Mouse (Mus musculus): ENCODE results near the gene Wnt10a. TPM values are rescaled to one million over a fixed set of nuclear protein-coding genes. Genes with fewer than 3 reads are reported as not detected.

Wnt10a gene
- polyA plus RNA-seq (2015; fragmentation: Nextera tagmentation; extraction: Ambion mirVana), result 8.7 and 10.6 TPM in 2 replicates

DNA sequence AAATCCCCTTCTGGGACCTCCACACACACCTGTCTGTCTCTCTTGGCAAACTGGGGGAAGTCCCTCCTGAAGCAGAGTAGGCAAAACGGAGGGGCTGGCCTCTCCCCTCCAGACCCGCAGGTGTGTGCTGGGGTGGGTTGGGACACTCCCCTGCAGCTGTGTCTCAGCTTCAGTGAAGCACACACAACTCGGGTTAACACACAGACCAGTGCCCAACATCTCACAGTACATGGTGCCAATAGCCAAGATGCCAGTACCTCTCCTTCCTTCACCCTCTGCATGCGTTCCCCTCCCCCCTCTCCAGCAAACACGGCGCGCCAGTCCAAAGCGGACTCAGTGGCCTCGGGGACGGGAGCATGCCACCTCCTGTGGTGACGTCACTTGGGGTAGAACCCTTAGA is at the start of gene Wnt10a:
Gene Wnt10a (plus strand): TSS at position 268 of the 400 bp plus-strand sequence.
- Histone ChIP-seq H3K4me3 (ENCODE audit: low read depth, low read length) (peak within 1 kb of the TSS; percentile 37), H3K27ac (replicated peaks) (peak within 1 kb of the TSS; percentile 61), H3K9ac (ENCODE audit: low read length) (peak within 1 kb of the TSS; percentile 59), H3K4me1 (replicated peaks; ENCODE audit: control insufficient read depth, insufficient read depth) (0 out of 2 replicates have a peak, but pooled peaks cover 2% of the 10 kb centered on the region), H3K36me3 (ENCODE audit: control insufficient read depth, insufficient read depth, low read length) (no peaks in the 10 kb centered on the region), H3K4me2 (replicated peaks; ENCODE audit: low read depth) (peak within 1 kb of the TSS; percentile 58), H3K9me3 (ENCODE audit: control insufficient read depth, low read length) (no peaks in the 10 kb centered on the region), H3K27me3 (ENCODE audit: control insufficient read depth, insufficient read depth, low read length) (peaks cover 13% of the 10 kb centered on the region; the same call in 1 of the 2 replicates)
- no peak for TF ChIP-seq EP300 (optimal IDR thresholded peaks at IDR 0.05)
- no peak for TF ChIP-seq CTCF (IDR thresholded peaks at IDR 0.05; ENCODE audit: low read depth)
- ATAC-seq (ENCODE audit: low FRiP score, low TSS enrichment), result peak; percentile 36
- 4% methylated on average over 10 of the region's 11 CpGs for WGBS
- no peak for DNase-seq (ENCODE audit: low spot score)

DNA sequence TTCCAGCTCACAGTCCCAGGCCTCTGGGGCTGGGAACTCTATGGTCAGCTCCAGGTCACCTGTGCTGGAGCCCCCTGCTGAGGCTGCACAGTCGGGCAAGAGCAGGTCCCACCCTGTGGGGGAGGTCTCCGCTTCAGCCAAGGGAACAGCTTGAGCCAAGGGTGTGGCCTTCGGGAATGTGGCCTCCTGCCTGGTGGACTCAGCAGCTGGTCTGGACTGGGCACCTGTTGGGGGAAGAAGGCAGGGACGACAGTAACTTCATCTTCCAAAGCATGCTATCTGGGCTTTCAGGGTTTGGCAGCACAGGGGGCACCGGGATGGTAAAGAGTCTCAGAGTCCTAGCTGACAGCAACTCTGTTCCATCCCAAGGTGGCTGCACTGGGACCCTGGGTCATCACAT is 44.0 kb upstream of the Wnt10a start:
- no peaks in the 10 kb centered on the region for H3K36me3 ChIP-seq (ENCODE audit: control insufficient read depth, insufficient read depth, low read length)
- no peak overlapping the region for H3K27ac ChIP-seq (replicated peaks)
- no peak overlapping the region for H3K9ac ChIP-seq (ENCODE audit: low read length)
- no peak for DNase-seq (ENCODE audit: low spot score)
- ATAC-seq (ENCODE audit: low FRiP score, low TSS enrichment), result no peak; the same call in 1 of the 2 replicates
- H3K9me3 ChIP-seq (ENCODE audit: control insufficient read depth, low read length), result no peaks in the 10 kb centered on the region
- H3K4me1 ChIP-seq (replicated peaks; ENCODE audit: control insufficient read depth, insufficient read depth), result 0 out of 2 replicates have a peak, but pooled peaks cover 4% of the 10 kb centered on the region
- no peaks in the 10 kb centered on the region for H3K27me3 ChIP-seq (ENCODE audit: control insufficient read depth, insufficient read depth, low read length)
- TF ChIP-seq CTCF (IDR thresholded peaks at IDR 0.05; ENCODE audit: low read depth) (no peak), EP300 (optimal IDR thresholded peaks at IDR 0.05) (no peak)
- H3K4me2 ChIP-seq (replicated peaks; ENCODE audit: low read depth), result no peak overlapping the region
- no peak overlapping the region for H3K4me3 ChIP-seq (ENCODE audit: low read depth, low read length)
- WGBS, result 53% methylated on average over 5 of the region's 5 CpGs

DNA sequence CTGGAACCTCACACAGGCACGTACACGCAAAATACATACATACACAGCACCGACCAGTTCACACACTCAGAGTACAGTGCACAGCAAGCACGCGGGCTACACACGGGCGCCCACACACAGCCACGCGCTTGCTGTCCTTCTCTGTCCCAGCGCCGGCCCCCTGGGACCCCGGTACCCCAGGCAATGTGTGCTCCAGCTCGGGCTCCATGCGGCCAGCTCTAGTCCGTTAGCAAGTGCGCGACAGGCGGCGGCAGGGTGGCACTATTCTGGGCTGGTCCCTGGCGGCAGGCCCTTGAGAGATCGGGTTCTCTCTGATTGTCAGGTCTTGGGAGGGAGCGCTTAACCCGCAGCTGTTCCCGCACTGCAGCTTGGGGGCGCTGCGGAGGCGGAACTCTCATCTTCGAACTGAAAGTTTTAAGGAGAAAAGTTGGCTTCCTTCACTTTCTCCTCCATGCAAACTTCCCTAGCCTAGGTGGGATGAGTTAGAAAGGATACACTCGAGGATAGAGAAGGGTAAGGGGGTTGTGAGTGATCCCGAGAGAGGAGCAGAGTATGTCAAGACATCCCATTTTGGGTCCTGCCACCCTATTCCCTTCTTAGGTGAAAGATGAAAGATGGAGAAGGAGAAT is 42.6 kb upstream of the Wnt10a start, which contains the start of gene Prkag3:
Gene Prkag3 (minus strand): TSS at position 579 of the 629 bp plus-strand sequence.
- H3K9ac ChIP-seq (ENCODE audit: low read length), result peak within 1 kb of the TSS; percentile 47; the same call in 1 of the 2 replicates
- no peaks in the 10 kb centered on the region for H3K9me3 ChIP-seq (ENCODE audit: control insufficient read depth, low read length)
- ATAC-seq (ENCODE audit: low FRiP score, low TSS enrichment) (peak; percentile 65), DNase-seq (ENCODE audit: low spot score) (peak; percentile 74)
- H3K36me3 ChIP-seq (ENCODE audit: control insufficient read depth, insufficient read depth, low read length), result no peaks in the 10 kb centered on the region
- H3K27ac ChIP-seq (replicated peaks), result no peak within 1 kb of the TSS
- WGBS, result 10% methylated on average over 30 of the region's 30 CpGs
- H3K4me2 ChIP-seq (replicated peaks; ENCODE audit: low read depth), result peak within 1 kb of the TSS; percentile 48
- peak within 1 kb of the TSS; percentile 19 for H3K4me3 ChIP-seq (ENCODE audit: low read depth, low read length)
- H3K27me3 ChIP-seq (ENCODE audit: control insufficient read depth, insufficient read depth, low read length), result no peaks in the 10 kb centered on the region
- H3K4me1 ChIP-seq (replicated peaks; ENCODE audit: control insufficient read depth, insufficient read depth), result 0 out of 2 replicates have a peak, but pooled peaks cover 4% of the 10 kb centered on the region
- no peak for TF ChIP-seq EP300 (optimal IDR thresholded peaks at IDR 0.05)
- peak; percentile 74 for TF ChIP-seq CTCF (IDR thresholded peaks at IDR 0.05; ENCODE audit: low read depth)

DNA sequence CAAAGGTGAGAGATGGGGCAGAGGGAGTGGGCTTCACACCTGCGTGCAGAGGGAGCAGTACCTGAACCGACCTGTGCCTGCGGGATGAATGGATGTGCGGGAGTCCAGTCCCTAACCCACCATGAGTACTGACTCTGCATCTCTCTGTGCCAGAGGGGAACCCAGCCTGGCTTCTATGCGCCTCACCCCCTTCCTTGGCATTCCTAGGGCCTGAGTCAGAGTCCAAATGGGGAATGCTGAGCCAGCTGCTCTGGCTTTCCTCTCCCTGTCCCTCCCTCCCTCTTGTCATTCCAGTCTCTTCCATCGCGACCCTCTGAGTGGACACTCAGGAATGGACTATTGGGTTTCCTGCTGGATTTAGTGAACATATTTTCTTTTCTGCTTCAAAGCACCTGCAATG is 42.0 kb upstream of the Wnt10a start:
- 35% methylated on average over 7 of the region's 7 CpGs for WGBS
- Histone ChIP-seq H3K4me1 (replicated peaks; ENCODE audit: control insufficient read depth, insufficient read depth) (0 out of 2 replicates have a peak, but pooled peaks cover 4% of the 10 kb centered on the region), H3K36me3 (ENCODE audit: control insufficient read depth, insufficient read depth, low read length) (no peaks in the 10 kb centered on the region), H3K9ac (ENCODE audit: low read length) (no peak overlapping the region), H3K9me3 (ENCODE audit: control insufficient read depth, low read length) (no peaks in the 10 kb centered on the region), H3K4me3 (ENCODE audit: low read depth, low read length) (no peak overlapping the region), H3K4me2 (replicated peaks; ENCODE audit: low read depth) (peak overlapping the region; percentile 48; the same call in 1 of the 2 replicates), H3K27me3 (ENCODE audit: control insufficient read depth, insufficient read depth, low read length) (no peaks in the 10 kb centered on the region), H3K27ac (replicated peaks) (no peak overlapping the region)
- peak; percentile 79 for ATAC-seq (ENCODE audit: low FRiP score, low TSS enrichment)
- DNase-seq (ENCODE audit: low spot score), result peak; percentile 57
- TF ChIP-seq CTCF (IDR thresholded peaks at IDR 0.05; ENCODE audit: low read depth) (no peak), EP300 (optimal IDR thresholded peaks at IDR 0.05) (no peak)

DNA sequence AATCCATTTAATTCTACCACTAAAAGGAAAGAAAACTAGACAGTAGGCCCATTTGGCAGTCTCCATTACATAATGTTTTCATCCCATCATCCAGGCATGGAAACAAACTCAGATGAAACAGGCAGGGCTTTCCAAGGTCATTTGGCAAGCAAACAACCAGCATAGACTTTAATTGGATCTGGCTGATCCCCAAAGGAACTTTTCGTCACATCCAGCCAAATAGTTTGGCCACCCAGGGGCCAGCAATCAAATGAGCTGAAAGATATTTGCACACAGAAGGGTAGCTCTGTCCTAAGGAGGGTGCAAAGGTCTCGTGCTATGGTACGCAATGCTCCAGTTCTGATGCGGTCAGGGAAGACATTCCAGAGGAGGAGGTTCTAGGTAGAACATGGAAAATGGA is 40.6 kb upstream of the Wnt10a start:
- H3K36me3 ChIP-seq (ENCODE audit: control insufficient read depth, insufficient read depth, low read length), result no peaks in the 10 kb centered on the region
- ATAC-seq (ENCODE audit: low FRiP score, low TSS enrichment) (no peak), DNase-seq (ENCODE audit: low spot score) (no peak)
- no peak overlapping the region for H3K27ac ChIP-seq (replicated peaks)
- H3K4me1 ChIP-seq (replicated peaks; ENCODE audit: control insufficient read depth, insufficient read depth), result 0 out of 2 replicates have a peak, but pooled peaks cover 4% of the 10 kb centered on the region
- H3K4me3 ChIP-seq (ENCODE audit: low read depth, low read length), result no peak overlapping the region
- H3K9ac ChIP-seq (ENCODE audit: low read length), result no peak overlapping the region
- H3K4me2 ChIP-seq (replicated peaks; ENCODE audit: low read depth), result no peak overlapping the region
- no peaks in the 10 kb centered on the region for H3K9me3 ChIP-seq (ENCODE audit: control insufficient read depth, low read length)
- TF ChIP-seq EP300 (optimal IDR thresholded peaks at IDR 0.05) (no peak), CTCF (IDR thresholded peaks at IDR 0.05; ENCODE audit: low read depth) (no peak)
- H3K27me3 ChIP-seq (ENCODE audit: control insufficient read depth, insufficient read depth, low read length), result no peaks in the 10 kb centered on the region
- 63% methylated on average over 4 of the region's 4 CpGs for whole genome bisulfite sequencing

DNA sequence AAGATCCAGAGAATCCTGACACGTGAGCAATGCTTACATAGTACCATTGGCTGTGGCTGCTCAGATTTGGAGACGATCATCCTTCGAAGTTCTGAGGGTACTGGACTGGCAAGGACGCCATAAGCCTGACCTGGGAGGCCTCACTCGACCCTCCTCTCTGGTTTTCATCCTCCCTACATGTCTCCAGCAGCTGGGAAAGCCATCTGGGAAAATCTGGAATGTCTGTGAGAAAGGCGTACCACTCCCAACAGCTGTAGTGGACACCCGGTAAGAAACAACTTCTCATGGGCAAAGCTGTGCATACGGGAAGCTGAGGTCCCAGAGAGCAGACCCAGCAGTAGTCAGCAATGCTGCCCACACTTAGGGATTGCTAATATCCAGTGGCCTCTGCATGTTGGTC is 39.2 kb upstream of the Wnt10a start:
- Histone ChIP-seq H3K4me2 (replicated peaks; ENCODE audit: low read depth) (no peak overlapping the region), H3K9me3 (ENCODE audit: control insufficient read depth, low read length) (no peaks in the 10 kb centered on the region), H3K27me3 (ENCODE audit: control insufficient read depth, insufficient read depth, low read length) (no peaks in the 10 kb centered on the region), H3K9ac (ENCODE audit: low read length) (no peak overlapping the region), H3K27ac (replicated peaks) (no peak overlapping the region), H3K36me3 (ENCODE audit: control insufficient read depth, insufficient read depth, low read length) (no peaks in the 10 kb centered on the region), H3K4me3 (ENCODE audit: low read depth, low read length) (no peak overlapping the region), H3K4me1 (replicated peaks; ENCODE audit: control insufficient read depth, insufficient read depth) (0 out of 2 replicates have a peak, but pooled peaks cover 4% of the 10 kb centered on the region)
- 72% methylated on average over 8 of the region's 8 CpGs for WGBS
- TF ChIP-seq EP300 (optimal IDR thresholded peaks at IDR 0.05) (no peak), CTCF (IDR thresholded peaks at IDR 0.05; ENCODE audit: low read depth) (no peak)
- ATAC-seq (ENCODE audit: low FRiP score, low TSS enrichment) (no peak), DNase-seq (ENCODE audit: low spot score) (no peak)

Measured in stomach, postnatal 0 days (tissue).